Mouse (Mus musculus) adrenal gland, adult 18-20 months (tissue): ENCODE results near the gene Mrpl12. TPM values are rescaled to one million over a fixed set of nuclear protein-coding genes. Genes with fewer than 3 reads are reported as not detected.

Experiments used
- DNase-seq, 2 experiments: peaks; one replicate each; pipeline ENCODE4 v3.0.0; 2021 to 2022; ENCODE audit warnings: low spot score in 2 of 2
- long read RNA-seq, 2 experiments: library from polyadenylated mRNA; stranded (forward); transcript quantifications; one replicate each; pipeline ENCODE4 v2.0.0; 2021
- total RNA-seq, 2 experiments: library from RNA; stranded (reverse); gene quantifications; 1 replicate in 1 of 2; 2 replicates in 1 of 2; pipeline ENCODE4 v1.2.3; 2021

Mrpl12 gene
- 100 to 1,000 TPM; 104 to 140 TPM for total RNA-seq
- long read RNA-seq, experiment 1, transcript Mrpl12-201 (5 exons, 1,316 nt): major isoform, 55 of 57 reads
- long read RNA-seq, experiment 1, partial matches to known transcripts: 0 of 57 reads
- long read RNA-seq, experiment 1, other reads (novel, unspliced or antisense): 0 of 57 reads
- long read RNA-seq, experiment 2, transcript Mrpl12-202 (4 exons, 768 nt): minor isoform, 5 of 154 reads
- long read RNA-seq, experiment 2, transcript Mrpl12-201 (5 exons, 1,316 nt): major isoform, 137 of 154 reads
- long read RNA-seq, experiment 2, partial matches to known transcripts: 1 of 154 reads
- long read RNA-seq, experiment 2, other reads (novel, unspliced or antisense): 11 of 154 reads

GRCm38 (mm10) chr11:120484265-120484981 lies at the start of gene Mrpl12:
Mrpl12 (plus strand) TSS chr11:120484613.
- DNase-seq: peak; percentile 85

GRCm38 (mm10) chr11:120437152-120437856 lies 47.1 kb upstream of the Mrpl12 start, which contains the start of gene Nploc4:
Nploc4 (minus strand) TSS chr11:120437708.
- DNase-seq: peak; percentile 90 to 91

- DNase-seq: no peak
Observed at GRCm38 (mm10) chr11:120437857-120438385, 46.5 kb upstream of the Mrpl12 start.

- DNase-seq: no peak
Observed at GRCm38 (mm10) chr11:120442344-120442743, 42.1 kb upstream of the Mrpl12 start, which contains the start of gene Tspan10. Tspan10 (plus strand) TSS chr11:120442644.

GRCm38 (mm10) chr11:120442765-120443280 lies 41.6 kb upstream of the Mrpl12 start:
- DNase-seq: no peak

GRCm38 (mm10) chr11:120444106-120444505 lies 40.3 kb upstream of the Mrpl12 start:
- DNase-seq: no peak

- no peak for DNase-seq
Observed at GRCm38 (mm10) chr11:120445475-120445874, 38.9 kb upstream of the Mrpl12 start.

GRCm38 (mm10) chr11:120447179-120447578 lies 37.2 kb upstream of the Mrpl12 start:
- no peak for DNase-seq

- no peak for DNase-seq
Observed at GRCm38 (mm10) chr11:120452246-120452645, 32.2 kb upstream of the Mrpl12 start.

GRCm38 (mm10) chr11:120453306-120453705 lies 31.1 kb upstream of the Mrpl12 start, which contains the start of gene Pde6g:
Pde6g (minus strand) TSS chr11:120453500.
- DNase-seq: no peak

- no peak for DNase-seq
Observed at GRCm38 (mm10) chr11:120454965-120455364, 29.4 kb upstream of the Mrpl12 start.

GRCm38 (mm10) chr11:120455413-120455812 lies 29.0 kb upstream of the Mrpl12 start:
- DNase-seq: no peak

- DNase-seq: no peak
Observed at GRCm38 (mm10) chr11:120457370-120457769, 27.0 kb upstream of the Mrpl12 start.

GRCm38 (mm10) chr11:120457772-120458751 lies 26.4 kb upstream of the Mrpl12 start, which contains the start of the genes Oxld1 and Ccdc137:
Oxld1 (minus strand) TSS chr11:120458068.
Ccdc137 (plus strand) TSS chr11:120458115.
- peak; percentile 62 to 74 for DNase-seq

- DNase-seq: no peak
Observed at GRCm38 (mm10) chr11:120458847-120459597, 25.4 kb upstream of the Mrpl12 start.

- DNase-seq: no peak
Observed at GRCm38 (mm10) chr11:120463536-120463935, 20.9 kb upstream of the Mrpl12 start.

- DNase-seq: no peak
Observed at GRCm38 (mm10) chr11:120464365-120464764, 20.0 kb upstream of the Mrpl12 start.

GRCm38 (mm10) chr11:120465521-120465920 lies 18.9 kb upstream of the Mrpl12 start:
- no peak for DNase-seq
